Mouse (Mus musculus) pancreas, adult 10 weeks (tissue): Measurements from ENCODE around the gene 1700008P02Rik. TPM values are rescaled to one million over a fixed set of nuclear protein-coding genes. Genes with fewer than 3 reads are reported as not detected.

Experiments used
- polyA plus RNA-seq: library from polyadenylated mRNA; stranded (reverse); fragments of 350-450 nt; fragmentation: Illumina TruSeq; extraction: RNeasy Lipid Tissue Mini Kit (QIAGEN cat#74804); gene quantifications from one replicate; pipeline ENCODE4 v1.2.3, GENCODE M21; 2015; ENCODE audit warnings: low read depth, low replicate concordance; ENCODE audit not compliant: insufficient read depth

1700008P02Rik gene
- polyA plus RNA-seq: not detected

DNA sequence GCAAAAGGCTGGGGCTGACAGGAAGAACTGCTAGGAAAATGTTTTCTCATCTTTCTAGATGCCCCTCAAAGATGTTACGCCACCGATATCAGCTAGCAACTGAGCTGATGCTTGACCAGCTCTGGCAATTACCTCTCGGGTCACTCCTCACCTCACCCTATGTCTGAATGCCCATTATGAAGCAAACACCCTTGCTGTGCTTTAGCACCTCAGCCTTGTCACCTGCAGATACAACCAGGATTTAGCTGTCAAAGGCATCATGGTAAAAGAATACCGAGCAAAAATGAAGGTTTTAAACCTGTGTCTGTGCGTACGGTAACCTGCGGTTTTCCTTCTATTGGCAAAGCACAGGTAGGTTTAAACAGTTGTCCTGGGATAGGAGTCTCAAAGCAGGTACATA is at the start of gene 1700008P02Rik:
Gene 1700008P02Rik (minus strand): TSS at position 101 of the 400 bp plus-strand sequence.

